Mouse (Mus musculus): ENCODE data around the gene Bcr. TPM values are rescaled to one million over a fixed set of nuclear protein-coding genes. Genes with fewer than 3 reads are reported as not detected.
A peak's percentile ranks its signal among the peaks of the same experiment; 100 is the strongest.

The Bcr gene
- polyA plus RNA-seq, 1 experiment from 2014 or later = 15.1 TPM

DNA sequence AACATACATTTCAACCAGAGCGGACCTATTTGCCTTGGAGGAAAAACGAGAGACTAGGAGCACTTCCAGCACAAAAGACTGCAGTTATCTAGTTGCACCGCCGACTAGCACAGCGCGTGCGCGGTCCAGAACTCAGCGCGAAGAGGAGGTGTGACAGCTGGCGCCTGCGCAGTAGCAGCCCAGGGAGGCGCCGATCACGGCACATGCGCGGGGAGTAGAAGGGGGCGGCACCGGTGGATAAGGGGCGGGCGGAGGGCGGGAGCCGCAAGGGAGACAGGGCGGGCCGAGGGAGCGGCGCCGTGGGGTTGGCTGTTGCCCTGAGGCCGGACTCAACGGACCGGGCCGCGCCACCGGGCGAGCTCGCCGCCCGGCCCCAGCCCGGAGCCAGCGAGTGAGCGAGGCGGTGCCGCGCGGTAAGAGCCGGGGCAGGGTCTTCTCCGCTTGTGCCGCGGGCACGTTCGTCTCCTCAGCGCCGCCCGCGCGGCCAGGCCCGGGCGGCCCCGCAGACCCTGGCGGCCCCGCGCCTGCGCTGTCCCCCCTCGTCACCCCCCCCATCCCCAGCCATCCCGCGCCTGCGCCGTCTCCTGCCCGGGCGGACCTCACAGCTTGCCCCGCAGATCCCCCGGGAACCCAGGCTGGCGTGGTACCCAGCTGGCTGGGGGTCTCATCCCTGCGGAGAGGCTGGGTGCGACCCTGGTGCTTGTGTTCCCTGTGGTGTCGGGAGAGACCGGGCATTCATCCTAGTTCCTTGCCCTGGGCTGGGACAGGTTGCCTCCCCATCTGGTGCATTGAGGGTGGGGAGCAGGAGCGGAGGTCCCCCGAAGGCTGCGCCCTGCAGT lies 151.6 kb downstream of the Bcr start, which contains the start of gene Specc1l:
Specc1l (plus strand) TSS at position 267 of the 839 bp plus-strand sequence.
- Histone ChIP-seq H3K27ac (peak within 1 kb of the TSS; percentile 99), H3K27me3 (no peaks in the 10 kb centered on the region), H3K36me3 (no peaks in the 10 kb centered on the region), H3K4me1 (replicated peaks) (peaks cover 18% of the 10 kb centered on the region), H3K9ac (peak within 1 kb of the TSS; percentile 96), H3K4me2 (peak within 1 kb of the TSS; percentile 62), H3K4me3 (peak within 1 kb of the TSS; percentile 81), H3K9me3 (no peaks in the 10 kb centered on the region)
- ATAC-seq (ENCODE audit: low FRiP score) = peak; percentile 98
- 1% methylated on average over 60 of the region's 80 CpGs for WGBS

DNA sequence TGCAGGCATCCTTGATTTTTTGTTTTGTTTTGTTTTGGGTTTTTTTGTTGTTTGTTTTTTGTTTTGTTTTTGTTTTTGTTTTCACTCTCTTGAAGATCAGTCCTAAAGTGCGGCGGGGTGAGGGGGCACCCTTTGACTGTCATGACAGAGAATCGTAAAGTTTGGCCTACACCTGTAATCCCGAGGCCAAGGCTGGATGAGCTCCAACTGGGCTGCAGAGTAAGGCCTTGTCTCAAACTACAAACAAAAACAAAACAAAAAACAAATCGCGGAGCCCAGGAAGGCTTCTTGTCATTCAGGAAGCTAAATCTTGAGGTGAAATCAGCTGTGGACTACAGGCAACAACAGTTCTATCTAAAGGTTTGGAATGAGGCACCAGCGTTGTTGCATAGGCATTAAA lies 152.6 kb downstream of the Bcr start:
- Histone ChIP-seq H3K4me2 (peak overlapping the region; percentile 62), H3K9me3 (no peaks in the 10 kb centered on the region), H3K4me3 (peak overlapping the region; percentile 81), H3K4me1 (replicated peaks) (peaks cover 18% of the 10 kb centered on the region), H3K36me3 (no peaks in the 10 kb centered on the region), H3K9ac (peak overlapping the region; percentile 96), H3K27ac (peak overlapping the region; percentile 99), H3K27me3 (no peaks in the 10 kb centered on the region)
- 47% methylated on average over 7 of the region's 7 CpGs for WGBS
- no peak for ATAC-seq (ENCODE audit: low FRiP score)

GRCm38 (mm10) chr10:75220722-75221121 lies 160.3 kb downstream of the Bcr start:
- Histone ChIP-seq H3K4me3 (no peak overlapping the region), H3K4me1 (replicated peaks) (peaks cover 21% of the 10 kb centered on the region), H3K9ac (no peak overlapping the region), H3K4me2 (no peak overlapping the region), H3K27ac (no peak overlapping the region), H3K27me3 (no peaks in the 10 kb centered on the region), H3K36me3 (no peaks in the 10 kb centered on the region), H3K9me3 (no peaks in the 10 kb centered on the region)
- no peak for ATAC-seq (ENCODE audit: low FRiP score)
- WGBS = 94% methylated on average over 3 of the region's 3 CpGs

DNA sequence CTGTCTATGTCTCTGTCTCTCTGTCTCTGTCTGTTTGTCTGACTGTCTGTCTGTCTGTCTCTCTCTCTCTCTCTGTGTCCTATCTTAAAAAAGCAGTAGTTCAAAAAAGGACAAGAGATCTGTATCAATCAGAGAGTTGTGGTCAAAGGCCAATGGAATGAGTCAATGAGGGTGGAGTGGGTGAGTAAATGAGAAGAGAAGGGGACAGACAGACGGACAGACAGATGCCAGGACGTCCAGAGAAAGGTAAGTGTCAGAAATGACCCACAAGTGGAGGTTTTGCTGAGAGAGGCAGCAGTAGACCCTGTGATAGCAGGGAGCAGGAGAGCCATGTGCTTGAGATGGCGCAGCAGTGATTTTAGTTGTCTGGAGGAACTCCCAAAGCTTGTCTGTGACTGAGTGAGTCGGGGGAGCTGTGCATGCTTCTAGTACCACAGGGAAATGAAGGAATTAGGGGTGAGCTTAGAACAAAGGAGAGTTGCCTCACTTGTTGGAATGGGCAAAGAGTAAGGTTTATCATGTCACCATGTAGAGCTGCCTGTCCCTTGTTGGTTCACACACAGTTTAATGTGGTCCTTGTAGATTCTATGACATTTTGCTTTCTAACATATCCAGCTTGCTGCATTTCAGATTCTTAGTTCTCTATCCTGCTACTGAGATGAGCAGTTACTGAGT lies 161.7 kb downstream of the Bcr start:
- ATAC-seq (ENCODE audit: low FRiP score) = no peak
- H3K27ac ChIP-seq = no peak overlapping the region
- no peak overlapping the region for H3K9ac ChIP-seq
- H3K36me3 ChIP-seq = no peaks in the 10 kb centered on the region
- H3K4me2 ChIP-seq = no peak overlapping the region
- WGBS = 81% methylated on average over 4 of the region's 4 CpGs
- no peaks in the 10 kb centered on the region for H3K9me3 ChIP-seq
- H3K4me3 ChIP-seq = no peak overlapping the region
- peaks cover 21% of the 10 kb centered on the region for H3K4me1 ChIP-seq (replicated peaks)
- H3K27me3 ChIP-seq = no peaks in the 10 kb centered on the region

GRCm38 (mm10) chr10:75222611-75222998 lies 162.2 kb downstream of the Bcr start:
- H3K36me3 ChIP-seq = no peaks in the 10 kb centered on the region
- no peak overlapping the region for H3K27ac ChIP-seq
- H3K27me3 ChIP-seq = no peaks in the 10 kb centered on the region
- no peak for ATAC-seq (ENCODE audit: low FRiP score)
- WGBS = 83% methylated on average over 5 of the region's 5 CpGs
- no peak overlapping the region for H3K4me2 ChIP-seq
- H3K4me3 ChIP-seq = no peak overlapping the region
- H3K4me1 ChIP-seq (replicated peaks) = peaks cover 21% of the 10 kb centered on the region
- no peaks in the 10 kb centered on the region for H3K9me3 ChIP-seq
- no peak overlapping the region for H3K9ac ChIP-seq

GRCm38 (mm10) chr10:75224154-75224553 lies 163.8 kb downstream of the Bcr start:
- H3K9me3 ChIP-seq = no peaks in the 10 kb centered on the region
- no peak for ATAC-seq (ENCODE audit: low FRiP score)
- no peak overlapping the region for H3K4me3 ChIP-seq
- no peak overlapping the region for H3K9ac ChIP-seq
- 70% methylated on average over 3 of the region's 3 CpGs for WGBS
- no peak overlapping the region for H3K4me2 ChIP-seq
- H3K36me3 ChIP-seq = no peaks in the 10 kb centered on the region
- peaks cover 21% of the 10 kb centered on the region for H3K4me1 ChIP-seq (replicated peaks)
- H3K27ac ChIP-seq = no peak overlapping the region
- no peaks in the 10 kb centered on the region for H3K27me3 ChIP-seq

- no peak for ATAC-seq (ENCODE audit: low FRiP score)
- H3K4me3 ChIP-seq = no peak overlapping the region
- H3K27me3 ChIP-seq = no peaks in the 10 kb centered on the region
- no peak overlapping the region for H3K9ac ChIP-seq
- H3K36me3 ChIP-seq = no peaks in the 10 kb centered on the region
- H3K4me2 ChIP-seq = no peak overlapping the region
- WGBS = 40% methylated on average over 1 of the region's 2 CpGs
- H3K27ac ChIP-seq = no peak overlapping the region
- H3K9me3 ChIP-seq = no peaks in the 10 kb centered on the region
- peaks cover 21% of the 10 kb centered on the region for H3K4me1 ChIP-seq (replicated peaks)
Measured at GRCm38 (mm10) chr10:75224630-75225029, 164.2 kb downstream of the Bcr start.

DNA sequence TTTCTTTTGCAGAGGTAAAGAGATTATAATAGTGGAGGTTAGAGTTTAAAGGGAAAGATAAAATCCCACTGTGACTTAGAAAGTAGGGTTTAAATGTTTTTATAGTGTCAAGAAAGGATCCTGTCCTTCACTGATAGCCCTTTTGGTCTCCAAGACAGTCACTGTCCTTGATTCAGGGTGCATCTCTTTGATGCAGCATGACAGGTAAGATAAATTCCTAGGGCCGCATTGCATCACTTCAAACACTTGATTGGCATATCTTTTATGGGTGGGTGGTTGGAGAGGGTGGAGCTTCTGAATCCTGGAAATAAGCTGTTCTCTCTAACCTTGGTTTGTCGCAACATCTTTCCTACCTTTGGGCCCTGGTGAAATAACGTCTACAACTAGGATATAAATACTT lies 167.0 kb downstream of the Bcr start:
- Histone ChIP-seq H3K36me3 (peaks cover 17% of the 10 kb centered on the region), H3K4me3 (no peak overlapping the region), H3K9me3 (no peaks in the 10 kb centered on the region), H3K9ac (no peak overlapping the region), H3K4me1 (replicated peaks) (peaks cover 5% of the 10 kb centered on the region; the same call in 1 of the 2 replicates), H3K4me2 (no peak overlapping the region), H3K27me3 (no peaks in the 10 kb centered on the region), H3K27ac (no peak overlapping the region)
- ATAC-seq (ENCODE audit: low FRiP score) = no peak
- WGBS = 85% methylated on average over 3 of the region's 3 CpGs

GRCm38 (mm10) chr10:75230572-75230971 lies 170.2 kb downstream of the Bcr start:
- Histone ChIP-seq H3K27me3 (no peaks in the 10 kb centered on the region), H3K9me3 (no peaks in the 10 kb centered on the region), H3K9ac (no peak overlapping the region), H3K27ac (no peak overlapping the region), H3K36me3 (peaks cover 30% of the 10 kb centered on the region), H3K4me2 (no peak overlapping the region), H3K4me3 (no peak overlapping the region), H3K4me1 (replicated peaks) (no peaks in the 10 kb centered on the region)
- ATAC-seq (ENCODE audit: low FRiP score) = no peak
- WGBS = 85% methylated on average over 4 of the region's 4 CpGs

GRCm38 (mm10) chr10:75231876-75232275 lies 171.5 kb downstream of the Bcr start:
- 81% methylated on average over 1 of the region's 1 CpGs for WGBS
- Histone ChIP-seq H3K4me2 (no peak overlapping the region), H3K27ac (no peak overlapping the region), H3K9me3 (no peaks in the 10 kb centered on the region), H3K27me3 (no peaks in the 10 kb centered on the region), H3K4me3 (no peak overlapping the region), H3K4me1 (replicated peaks) (no peaks in the 10 kb centered on the region), H3K9ac (no peak overlapping the region), H3K36me3 (peaks cover 32% of the 10 kb centered on the region)
- ATAC-seq (ENCODE audit: low FRiP score) = no peak

- over 99% methylated on average over 4 of the region's 4 CpGs for WGBS
- H3K4me2 ChIP-seq = no peak overlapping the region
- H3K4me1 ChIP-seq (replicated peaks) = no peaks in the 10 kb centered on the region
- ATAC-seq (ENCODE audit: low FRiP score) = no peak
- no peaks in the 10 kb centered on the region for H3K27me3 ChIP-seq
- no peak overlapping the region for H3K4me3 ChIP-seq
- peaks cover 32% of the 10 kb centered on the region for H3K36me3 ChIP-seq
- no peak overlapping the region for H3K27ac ChIP-seq
- H3K9me3 ChIP-seq = no peaks in the 10 kb centered on the region
- H3K9ac ChIP-seq = no peak overlapping the region
Measured at GRCm38 (mm10) chr10:75232612-75233155, 172.3 kb downstream of the Bcr start.

GRCm38 (mm10) chr10:75233489-75233888 lies 173.1 kb downstream of the Bcr start:
- peaks cover 37% of the 10 kb centered on the region for H3K36me3 ChIP-seq
- WGBS = 85% methylated on average over 2 of the region's 2 CpGs
- H3K4me1 ChIP-seq (replicated peaks) = no peaks in the 10 kb centered on the region
- H3K27me3 ChIP-seq = no peaks in the 10 kb centered on the region
- no peak for ATAC-seq (ENCODE audit: low FRiP score)
- no peak overlapping the region for H3K9ac ChIP-seq
- H3K9me3 ChIP-seq = no peaks in the 10 kb centered on the region
- H3K4me2 ChIP-seq = no peak overlapping the region
- no peak overlapping the region for H3K4me3 ChIP-seq
- no peak overlapping the region for H3K27ac ChIP-seq
